In the genomic region with DNA sequence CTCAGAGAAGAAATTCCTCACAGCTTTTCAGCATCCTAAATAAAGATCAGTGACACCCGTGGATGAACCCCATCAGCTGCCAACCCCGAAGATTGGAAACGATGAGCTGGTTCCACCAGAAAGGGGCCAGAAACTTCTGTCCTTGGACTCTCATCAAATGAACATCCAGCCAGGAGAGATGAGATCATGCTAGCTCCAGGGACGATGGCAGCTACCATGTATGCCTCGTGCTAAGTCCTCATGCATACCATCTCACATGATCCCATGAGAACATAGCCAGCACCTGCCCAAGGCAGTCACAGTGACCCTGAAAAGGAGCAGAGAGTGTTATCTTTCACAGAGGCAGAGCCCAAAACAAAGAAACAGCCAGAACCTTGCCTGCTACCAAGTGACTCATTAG, we compare ENCODE assay signal across 23 mouse cellular contexts.
DNase-seq lines count a peak whose midpoint lies in the region; ATAC-seq and TF ChIP-seq lines count a peak whose summit lies in the region.
"Had no signal": no experiment of that assay in that cellular context is flagged by ENCODE, and none has a peak within 500 bp of the region (broad histone marks: within the 10 kb centered on the region; RNA-seq: fewer than 3 reads in every experiment).

No protein-coding gene starts in this region.

- ATAC-seq in heart, embryonic 12.5 days (ENCODE audit: insufficient number of reproducible peaks, low FRiP score) = no peak
- no peak for ATAC-seq in midbrain, embryonic 11.5 days (ENCODE audit: low FRiP score)
- no peak for ATAC-seq in frontal cortex, adult (ENCODE audit: low TSS enrichment)
- ATAC-seq: activated CD4-positive, CD25-positive, alpha-beta regulatory T cell, adult 4 months; forebrain, embryonic 16.5 days; intestine, embryonic 16.5 days; midbrain, embryonic 15.5 days had no signal

- DNase-seq in adrenal gland, postnatal 14 days = peak; percentile 33
- DNase-seq in adrenal gland, adult 18-20 months (ENCODE audit: low spot score in 2 of 2) = no peak
- DNase-seq in heart, adult 2 months = no peak
- DNase-seq in midbrain, embryonic 10.5 days (ENCODE audit: low spot score) = no peak
- no peak for DNase-seq in midbrain, embryonic 11.5 days (ENCODE audit: low spot score, missing footprints)
- no peak for DNase-seq in natural killer cell, adult 2 months (ENCODE audit: low spot score in 2 of 2)
- DNase-seq: cerebellum, adult 9-10 months; heart, postnatal 4 days; kidney, adult 9 months; kidney, postnatal 14 days; left cerebral cortex, postnatal 4 days; thymus, adult 18-20 months; thymus, postnatal 36 days had no signal

- no peak for TF ChIP-seq CTCF in heart, adult 2 months (IDR thresholded peaks at IDR 0.05)

- H3K9ac ChIP-seq in heart, adult 2 months (ENCODE audit: low read depth, low read length) = no peak overlapping the region
- no peak overlapping the region for H3K9ac ChIP-seq in heart, embryonic 12.5 days
- H3K9ac ChIP-seq in midbrain, embryonic 11.5 days (ENCODE audit: low read length) = no peak overlapping the region
- H3K9ac ChIP-seq: embryonic facial prominence, embryonic 15.5 days; heart, embryonic 15.5 days; hindbrain, embryonic 15.5 days; midbrain, embryonic 15.5 days had no signal

- TF ChIP-seq EP300 in heart, adult 2 months (IDR thresholded peaks at IDR 0.05; ENCODE audit: insufficient read depth, low read depth, low read length) = peak; percentile 69; the same call in 1 of the 2 replicates

- 53% methylated on average over 5 of the region's 5 CpGs for WGBS in heart, adult 2 months
- WGBS in heart, embryonic 12.5 days = 79% methylated on average over 5 of the region's 5 CpGs
- 93% methylated on average over 5 of the region's 5 CpGs for WGBS in midbrain, embryonic 10.5 days
- 90% methylated on average over 5 of the region's 5 CpGs for WGBS in midbrain, embryonic 11.5 days

- H3K9me3 ChIP-seq in heart, embryonic 12.5 days (replicated peaks) = no peaks in the 10 kb centered on the region
- H3K9me3 ChIP-seq in midbrain, embryonic 10.5 days (replicated peaks) = no peaks in the 10 kb centered on the region
- no peaks in the 10 kb centered on the region for H3K9me3 ChIP-seq in midbrain, embryonic 11.5 days (ENCODE audit: control insufficient read depth, low read length)
- H3K9me3 ChIP-seq: embryonic facial prominence, embryonic 15.5 days; heart, embryonic 15.5 days; hindbrain, embryonic 15.5 days; megakaryocyte, embryonic 14.5 days; midbrain, embryonic 15.5 days had no signal

- no peaks in the 10 kb centered on the region for H3K36me3 ChIP-seq in heart, adult 2 months (ENCODE audit: control insufficient read depth, insufficient read depth, low read length)
- no peaks in the 10 kb centered on the region for H3K36me3 ChIP-seq in heart, embryonic 12.5 days
- no peaks in the 10 kb centered on the region for H3K36me3 ChIP-seq in midbrain, embryonic 10.5 days
- no peaks in the 10 kb centered on the region for H3K36me3 ChIP-seq in midbrain, embryonic 11.5 days (ENCODE audit: control insufficient read depth, insufficient read depth, low read length)
- H3K36me3 ChIP-seq: embryonic facial prominence, embryonic 15.5 days; heart, embryonic 15.5 days; hindbrain, embryonic 15.5 days; midbrain, embryonic 15.5 days had no signal

- intact Hi-C loops in heart, adult 2 months (cut with DNase I) = no loop called here

- no peak overlapping the region for H3K27ac ChIP-seq in heart, adult 2 months
- no peak overlapping the region for H3K27ac ChIP-seq in heart, embryonic 12.5 days (ENCODE audit: poor library complexity, severe bottlenecking)
- peak overlapping the region; percentile 90 for H3K27ac ChIP-seq in midbrain, embryonic 10.5 days (replicated peaks)
- no peak overlapping the region for H3K27ac ChIP-seq in midbrain, embryonic 11.5 days (ENCODE audit: low read depth, low read length)
- H3K27ac ChIP-seq: embryonic facial prominence, embryonic 15.5 days; heart, embryonic 15.5 days; hindbrain, embryonic 15.5 days; midbrain, embryonic 15.5 days had no signal

- no peak for TF ChIP-seq POLR2A in heart, adult 2 months (IDR thresholded peaks at IDR 0.05; ENCODE audit: insufficient read depth, low read depth, low read length)

- H3K27me3 ChIP-seq in heart, adult 2 months (ENCODE audit: control insufficient read depth, insufficient read depth, low read length) = no peaks in the 10 kb centered on the region
- H3K27me3 ChIP-seq in heart, embryonic 12.5 days (replicated peaks) = peaks cover 13% of the 10 kb centered on the region; the same call in 1 of the 2 replicates
- peaks cover 42% of the 10 kb centered on the region for H3K27me3 ChIP-seq in midbrain, embryonic 10.5 days (ENCODE audit: low read depth, poor library complexity, severe bottlenecking)
- no peaks in the 10 kb centered on the region; the same call in 1 of the 2 replicates for H3K27me3 ChIP-seq in midbrain, embryonic 11.5 days (ENCODE audit: control insufficient read depth, insufficient read depth, low read length)

- no peak overlapping the region for H3K4me2 ChIP-seq in heart, embryonic 12.5 days
- no peak overlapping the region for H3K4me2 ChIP-seq in midbrain, embryonic 11.5 days
- H3K4me2 ChIP-seq: embryonic facial prominence, embryonic 15.5 days; heart, embryonic 15.5 days; hindbrain, embryonic 15.5 days; midbrain, embryonic 15.5 days had no signal

- no peaks in the 10 kb centered on the region for H3K79me2 ChIP-seq in heart, adult 2 months (replicated peaks; ENCODE audit: control insufficient read depth, insufficient read depth, low read length)

- no peak overlapping the region for H3K4me3 ChIP-seq in heart, adult 2 months
- H3K4me3 ChIP-seq in heart, embryonic 12.5 days = no peak overlapping the region
- H3K4me3 ChIP-seq in midbrain, embryonic 10.5 days = no peak overlapping the region
- H3K4me3 ChIP-seq in midbrain, embryonic 11.5 days (ENCODE audit: low read depth, low read length) = no peak overlapping the region
- H3K4me3 ChIP-seq: embryonic facial prominence, embryonic 15.5 days; heart, embryonic 15.5 days; hindbrain, embryonic 15.5 days; megakaryocyte, embryonic 14.5 days; midbrain, embryonic 15.5 days had no signal

- peaks cover 2% of the 10 kb centered on the region for H3K4me1 ChIP-seq in heart, adult 2 months (ENCODE audit: control insufficient read depth, insufficient read depth, low read length)
- H3K4me1 ChIP-seq in heart, embryonic 12.5 days (replicated peaks) = peaks cover 49% of the 10 kb centered on the region
- H3K4me1 ChIP-seq in midbrain, embryonic 10.5 days = peaks cover 60% of the 10 kb centered on the region
- peaks cover 40% of the 10 kb centered on the region for H3K4me1 ChIP-seq in midbrain, embryonic 11.5 days (ENCODE audit: control insufficient read depth, insufficient read depth, low read length)
